Mouse (Mus musculus) heart, adult 18-20 months (tissue): ENCODE results near the gene Tmem179b. TPM values are rescaled to one million over a fixed set of nuclear protein-coding genes. Genes with fewer than 3 reads are reported as not detected.
"Not testable (repeated sequence)": the region's sequence is repeated elsewhere in the genome, so short reads cannot be mapped to it uniquely, and the experiment has no call there.

Experiments used
- DNase-seq, 2 experiments: peaks; one replicate each; pipeline ENCODE4 v3.0.0; 2021 to 2022; ENCODE audit warnings: mixed read lengths in 1 of 2
- microRNA-seq, 2 experiments: library from miRNA; unstranded; fragments of <30 nt; microRNA quantifications; one replicate each; pipeline ENCODE4 v1.2.0; 2022
- total RNA-seq, 2 experiments: library from RNA; stranded (reverse); gene quantifications; 2 replicates each; pipeline ENCODE4 v1.2.3; 2021

Gene Tmem179b
- total RNA-seq, 2 experiments from 2014 or later = 12.0 to 12.6 TPM

- DNase-seq = no peak
Measured at GRCm38 (mm10) chr19:8734334-8734733, 39.9 kb downstream of the Tmem179b start.

- not testable (repeated sequence) for DNase-seq
Measured at GRCm38 (mm10) chr19:8728335-8729099, 45.8 kb downstream of the Tmem179b start.

- DNase-seq = no peak
Measured at GRCm38 (mm10) chr19:8727495-8728114, 46.7 kb downstream of the Tmem179b start.

- no peak for DNase-seq
Measured at GRCm38 (mm10) chr19:8726609-8727390, 47.5 kb downstream of the Tmem179b start.

- DNase-seq = no peak
Measured at GRCm38 (mm10) chr19:8725081-8725613, 49.1 kb downstream of the Tmem179b start.

GRCm38 (mm10) chr19:8724392-8724791 lies 49.9 kb downstream of the Tmem179b start:
- DNase-seq = no peak

- no peak for DNase-seq
Measured at GRCm38 (mm10) chr19:8723574-8724346, 50.5 kb downstream of the Tmem179b start.

- peak; percentile 99 for DNase-seq
Measured at GRCm38 (mm10) chr19:8722907-8723573, 51.2 kb downstream of the Tmem179b start, which contains the start of gene Slc3a2. Slc3a2 (minus strand) TSS chr19:8723369.

- DNase-seq = no peak
Measured at GRCm38 (mm10) chr19:8722559-8722906, 51.7 kb downstream of the Tmem179b start.

Small RNA genes within 50 kb of the gene (microRNA-seq; reads per million reads assigned to microRNA genes)
- 0 reads per million in 2 experiments for gene Mir6992

Other genes with a start within 250 kb of the Tmem179b start
- not detected for gene Slc22a8, start 183.2 kb downstream of the Tmem179b start, total RNA-seq
- not detected for gene Slc22a6, start 156.4 kb downstream of the Tmem179b start, total RNA-seq
- under 1 TPM in 1 of 2 experiments, not detected in 1; 0.10 TPM for gene Chrm1, start 110.7 kb downstream of the Tmem179b start, total RNA-seq
- 10 to 100 TPM; 42.4 to 48.1 TPM for gene Slc3a2, start 51.1 kb downstream of the Tmem179b start, total RNA-seq
- 10 to 100 TPM; 18.8 to 22.3 TPM for gene Wdr74, start 38.6 kb downstream of the Tmem179b start, total RNA-seq
- under 1 TPM in 1 of 2 experiments, not detected in 1; 0.72 TPM for gene 1700092M07Rik, start 33.7 kb downstream of the Tmem179b start, total RNA-seq
- gene Stx5a, start 33.1 kb downstream of the Tmem179b start, total RNA-seq = 10 to 100 TPM; 21.3 to 27.1 TPM
- 10 to 100 TPM; 31.6 to 35.6 TPM for gene Nxf1, start 17.4 kb downstream of the Tmem179b start, total RNA-seq
- 100 to 1,000 TPM; 133 to 134 TPM for gene Tmem223, start 3.5 kb downstream of the Tmem179b start, total RNA-seq
- 1 to 10 TPM; 7.2 to 8.6 TPM for gene Taf6l, start 11.9 kb upstream of the Tmem179b start, total RNA-seq
- gene Polr2g, start 24.1 kb upstream of the Tmem179b start, total RNA-seq = 10 to 100 TPM; 58.3 to 60.9 TPM
- 1 to 10 TPM in 1 of 2 experiments, under 1 TPM in 1; 0.79 to 1.6 TPM for gene Zbtb3, start 28.1 kb upstream of the Tmem179b start, total RNA-seq
- 10 to 100 TPM; 13.6 to 18.3 TPM for gene Ttc9c, start 44.9 kb upstream of the Tmem179b start, total RNA-seq
- 10 to 100 TPM; 47.2 to 47.4 TPM for gene Hnrnpul2, start 45.5 kb upstream of the Tmem179b start, total RNA-seq
- not detected for gene AC129217.1, start 55.3 kb upstream of the Tmem179b start, total RNA-seq
- 10 to 100 TPM; 24.7 to 32.2 TPM for gene Bscl2, start 63.0 kb upstream of the Tmem179b start, total RNA-seq
- gene Gng3, start 64.7 kb upstream of the Tmem179b start, total RNA-seq = not detected
- gene Lrrn4cl, start 76.3 kb upstream of the Tmem179b start, total RNA-seq = 1 to 10 TPM; 2.3 to 3.6 TPM
- 100 to 1,000 TPM; 125 to 132 TPM for gene Ubxn1, start 97.0 kb upstream of the Tmem179b start, total RNA-seq
- 10 to 100 TPM; 55.9 to 62.8 TPM for gene Uqcc3, start 106.5 kb upstream of the Tmem179b start, total RNA-seq
- gene Lbhd1, start 109.3 kb upstream of the Tmem179b start, total RNA-seq = 1 to 10 TPM; 1.6 to 3.8 TPM
- not detected for gene Gm49403, start 109.5 kb upstream of the Tmem179b start, total RNA-seq
- 10 to 100 TPM; 19.1 to 20.1 TPM for gene 1810009A15Rik, start 114.4 kb upstream of the Tmem179b start, total RNA-seq
- 1 to 10 TPM in 1 of 2 experiments, not detected in 1; 3.4 TPM for gene Gm49416, start 114.5 kb upstream of the Tmem179b start, total RNA-seq
- 10 to 100 TPM; 11.2 to 11.5 TPM for gene Ints5, start 118.5 kb upstream of the Tmem179b start, total RNA-seq
- 10 to 100 TPM; 45.0 to 52.1 TPM for gene Ganab, start 123.6 kb upstream of the Tmem179b start, total RNA-seq
- 10 to 100 TPM; 38.0 to 38.7 TPM for gene B3gat3, start 145.9 kb upstream of the Tmem179b start, total RNA-seq
- gene Rom1, start 154.9 kb upstream of the Tmem179b start, total RNA-seq = 10 to 100 TPM; 25.7 to 34.7 TPM
- gene Eml3, start 155.1 kb upstream of the Tmem179b start, total RNA-seq = 1 to 10 TPM; 5.7 to 7.6 TPM
- gene Mta2, start 167.4 kb upstream of the Tmem179b start, total RNA-seq = 10 to 100 TPM; 28.8 to 30.1 TPM
- 1 to 10 TPM; 8.2 to 9.5 TPM for gene Tut1, start 179.4 kb upstream of the Tmem179b start, total RNA-seq
- gene Eef1g, start 192.6 kb upstream of the Tmem179b start, total RNA-seq = 100 to 1,000 TPM; 239 to 257 TPM
- 100 to 1,000 TPM; 341 to 356 TPM for gene Ahnak, start 214.8 kb upstream of the Tmem179b start, total RNA-seq